Mouse (Mus musculus): ENCODE measurements at regions not wholly inside any gene's neighbourhood (a gene's known extent, or its start where the extent isn't known, plus 50 kb on each side); places are given as distances from the start of the nearest gene placed in this dataset.
A peak's percentile ranks its signal among the peaks of the same experiment; 100 is the strongest.

- DNase-seq (ENCODE audit: low spot score), result no peak
These were observed 51.9 kb upstream of the Pkhd1 start for GRCm38 (mm10) chr1:20669769-20670168.

- DNase-seq (ENCODE audit: low spot score), result no peak
These were observed 52.6 kb upstream of the Pkhd1 start for GRCm38 (mm10) chr1:20670489-20670888.

- no peak for DNase-seq (ENCODE audit: low spot score)
These were observed 53.3 kb upstream of the Pkhd1 start for GRCm38 (mm10) chr1:20670906-20671768.

- DNase-seq (ENCODE audit: low spot score), result no peak
These were observed 53.9 kb upstream of the Pkhd1 start for GRCm38 (mm10) chr1:20671769-20672150.

DNA sequence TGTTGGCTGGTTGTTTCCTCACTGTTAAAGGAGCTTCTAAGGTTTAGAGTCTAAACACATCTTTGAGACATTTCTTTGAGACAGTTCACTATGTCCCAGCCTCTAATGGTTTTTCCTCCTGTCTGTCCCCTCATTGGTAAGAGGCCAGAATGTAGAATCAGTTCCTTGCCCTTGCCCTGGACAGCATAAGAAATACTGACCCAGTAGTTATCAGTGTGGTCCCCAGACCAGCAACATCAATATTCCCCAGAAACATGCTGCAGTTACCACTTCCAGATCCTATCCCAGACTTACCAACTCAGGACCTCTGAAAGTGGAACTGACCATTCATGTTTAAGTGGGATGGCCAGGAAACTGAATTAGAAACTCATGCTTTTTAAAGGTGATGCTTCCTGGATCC lies 54.4 kb upstream of the Pkhd1 start:
- no peak for DNase-seq (ENCODE audit: low spot score)

- no peak for DNase-seq (ENCODE audit: low spot score)
These were observed 55.1 kb upstream of the Pkhd1 start for GRCm38 (mm10) chr1:20672951-20673350.

DNA sequence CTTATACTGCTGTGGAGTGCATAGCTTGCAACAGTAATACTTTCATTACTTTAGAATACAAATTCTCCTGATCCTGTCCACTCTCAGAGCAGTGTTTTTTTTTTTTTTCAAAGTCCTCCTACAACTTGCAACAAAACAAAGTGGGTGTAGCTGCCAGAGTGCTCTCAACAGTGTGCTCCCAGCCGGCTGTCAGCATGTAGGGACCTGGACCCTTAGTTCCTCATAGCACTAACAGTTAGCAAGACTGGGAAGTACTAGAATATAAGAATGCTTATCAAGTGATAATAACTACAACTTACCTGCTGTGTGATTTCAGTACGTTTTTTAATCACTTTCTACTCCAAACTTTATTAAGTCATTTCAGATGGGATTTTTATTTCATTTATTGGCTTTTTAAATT lies 55.5 kb upstream of the Pkhd1 start:
- no peak for DNase-seq (ENCODE audit: low spot score)

DNA sequence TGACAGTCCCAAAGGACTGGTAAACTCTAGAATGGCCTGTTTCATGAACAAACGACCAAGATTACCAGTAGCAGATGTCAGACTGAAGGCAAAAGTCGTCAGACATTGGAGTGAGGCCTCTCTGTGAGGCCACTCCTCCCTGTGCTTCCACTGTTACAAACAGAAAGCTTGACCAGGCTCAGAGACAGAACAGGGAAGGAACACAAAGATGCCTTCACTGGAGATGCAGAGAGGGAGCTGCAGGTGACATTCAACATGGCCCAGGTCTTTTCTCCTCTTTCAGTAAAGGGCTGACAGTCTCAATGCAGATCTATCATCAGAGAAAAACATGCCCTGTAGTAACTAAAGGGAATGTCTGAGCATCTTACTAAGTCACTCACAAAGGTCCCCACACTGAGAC lies 56.1 kb upstream of the Il17a start:
- DNase-seq (ENCODE audit: low spot score), result no peak

DNA sequence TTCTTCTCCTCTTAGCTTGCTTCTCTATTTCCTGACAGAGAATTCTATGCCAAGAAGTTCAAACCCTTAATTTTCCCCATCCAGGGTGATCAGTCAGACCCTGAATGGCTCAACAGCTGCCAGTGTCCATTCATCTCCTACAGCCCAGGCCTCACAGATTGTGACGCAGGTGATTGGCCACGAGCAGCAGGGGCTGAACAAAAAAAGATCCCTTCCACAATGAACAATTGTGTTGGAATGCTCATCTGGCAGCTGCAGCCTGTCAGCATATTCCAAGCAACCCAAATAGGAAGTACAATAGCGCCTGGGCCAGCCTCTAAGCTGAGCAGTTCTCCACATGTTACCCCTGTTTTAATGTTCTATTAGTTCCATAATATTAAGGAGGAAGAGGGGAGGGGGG lies 52.7 kb upstream of the Il17a start:
- peak; percentile 56 for DNase-seq (ENCODE audit: low spot score)

DNA sequence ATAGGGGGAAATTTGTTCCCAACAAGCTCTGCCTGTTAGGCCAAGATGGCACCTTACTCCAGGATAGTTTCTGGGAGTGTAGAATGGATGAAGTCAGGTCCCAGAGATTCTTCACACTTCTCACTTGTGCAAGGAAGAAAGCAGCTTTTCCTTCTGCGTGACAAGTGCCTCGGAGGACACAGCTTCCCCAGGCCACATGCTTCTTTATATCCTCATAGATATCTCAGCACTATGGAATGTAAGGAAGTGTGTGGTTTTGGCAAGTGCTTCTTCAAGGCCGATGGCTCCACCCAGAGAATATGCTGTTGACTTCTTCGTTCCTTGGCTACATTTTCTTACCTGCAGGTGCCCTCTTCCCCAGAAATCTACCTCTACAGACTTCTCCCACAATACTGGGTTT lies 51.9 kb upstream of the Il17a start:
- DNase-seq (ENCODE audit: low spot score), result no peak

DNA sequence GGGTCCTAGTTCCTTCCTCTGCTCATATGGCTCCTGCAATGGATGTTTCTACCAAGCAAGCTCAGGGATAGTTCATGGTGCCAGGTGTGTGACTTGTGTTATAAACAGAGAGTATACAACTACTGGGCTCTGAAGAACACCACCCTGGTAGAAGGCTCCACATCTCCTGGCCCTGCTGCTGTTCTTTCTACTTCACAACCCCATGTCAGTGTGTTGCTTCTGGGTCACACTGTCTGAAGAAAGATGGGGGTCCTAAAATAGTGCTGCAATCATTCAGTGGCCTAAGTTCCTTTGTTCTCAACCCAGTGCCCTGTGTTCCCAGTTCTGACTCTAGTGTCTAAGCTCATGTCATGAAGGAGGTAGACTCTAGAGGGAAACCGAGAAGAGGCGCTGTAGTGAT lies 51.4 kb upstream of the Il17a start:
- no peak for DNase-seq (ENCODE audit: low spot score)

GRCm38 (mm10) chr1:20679744-20680341 lies 50.9 kb upstream of the Il17a start:
- DNase-seq (ENCODE audit: low spot score), result no peak

- no peak for DNase-seq (ENCODE audit: low spot score)
These were observed 50.2 kb upstream of the Il17a start for GRCm38 (mm10) chr1:20680553-20680952.
